Comparison of ENCODE assay signal across 24 mouse cellular contexts in genomic region chr15:94904672-94905407, GRCm38 (mm10).
A peak's percentile ranks its signal among the peaks of the same experiment; 100 is the strongest.
DNase-seq lines count a peak whose midpoint lies in the region; ATAC-seq and TF ChIP-seq lines count a peak whose summit lies in the region.
"Had no signal": no experiment of that assay in that cellular context is flagged by ENCODE, and none has a peak within 500 bp of the region (broad histone marks: within the 10 kb centered on the region; RNA-seq: fewer than 3 reads in every experiment).

No protein-coding gene starts in this region.

- H3K4me1 ChIP-seq in hindbrain, embryonic 13.5 days (replicated peaks), result peaks cover 10% of the 10 kb centered on the region
- H3K4me1 ChIP-seq in hindbrain, embryonic 11.5 days (replicated peaks; ENCODE audit: control insufficient read depth, insufficient read depth, low read length), result no peaks in the 10 kb centered on the region
- H3K4me1 ChIP-seq in kidney, postnatal 0 days (replicated peaks; ENCODE audit: insufficient read depth, low read length), result no peaks in the 10 kb centered on the region
- H3K4me1 ChIP-seq in kidney, adult 2 months (ENCODE audit: control insufficient read depth, insufficient read depth, low read length), result no peaks in the 10 kb centered on the region
- no peaks in the 10 kb centered on the region for H3K4me1 ChIP-seq in heart, embryonic 10.5 days
- H3K4me1 ChIP-seq: liver, embryonic 12.5 days had no signal

- H3K4me3 ChIP-seq in hindbrain, embryonic 13.5 days, result no peak overlapping the region
- H3K4me3 ChIP-seq in hindbrain, embryonic 11.5 days (ENCODE audit: low read depth, low read length), result no peak overlapping the region
- no peak overlapping the region for H3K4me3 ChIP-seq in kidney, postnatal 0 days (replicated peaks; ENCODE audit: low read depth, low read length)
- no peak overlapping the region for H3K4me3 ChIP-seq in kidney, adult 2 months (ENCODE audit: insufficient read depth, low read depth, low read length)
- H3K4me3 ChIP-seq in heart, embryonic 10.5 days, result no peak overlapping the region
- H3K4me3 ChIP-seq: forebrain, embryonic 15.5 days; liver, embryonic 12.5 days had no signal

- no peak overlapping the region for H3K9ac ChIP-seq in hindbrain, embryonic 13.5 days
- H3K9ac ChIP-seq in hindbrain, embryonic 11.5 days (ENCODE audit: low read depth, low read length), result no peak overlapping the region
- no peak overlapping the region for H3K9ac ChIP-seq in kidney, postnatal 0 days (ENCODE audit: low read depth, low read length)
- H3K9ac ChIP-seq: forebrain, embryonic 15.5 days; liver, embryonic 12.5 days; liver, postnatal 0 days had no signal

- H3K4me2 ChIP-seq in hindbrain, embryonic 13.5 days, result no peak overlapping the region
- no peak overlapping the region for H3K4me2 ChIP-seq in hindbrain, embryonic 11.5 days (replicated peaks; ENCODE audit: low read depth, low read length)
- H3K4me2 ChIP-seq in kidney, postnatal 0 days (ENCODE audit: low read length), result no peak overlapping the region
- H3K4me2 ChIP-seq: forebrain, embryonic 15.5 days; liver, embryonic 12.5 days had no signal

- no peaks in the 10 kb centered on the region for H3K27me3 ChIP-seq in hindbrain, embryonic 13.5 days
- no peaks in the 10 kb centered on the region for H3K27me3 ChIP-seq in hindbrain, embryonic 11.5 days (ENCODE audit: control insufficient read depth, insufficient read depth, low read length)
- H3K27me3 ChIP-seq in kidney, postnatal 0 days (ENCODE audit: insufficient read depth, low read length), result no peaks in the 10 kb centered on the region
- no peaks in the 10 kb centered on the region for H3K27me3 ChIP-seq in kidney, adult 2 months (replicated peaks; ENCODE audit: control insufficient read depth, insufficient read depth, low read length)
- no peaks in the 10 kb centered on the region for H3K27me3 ChIP-seq in heart, embryonic 10.5 days (ENCODE audit: insufficient read depth, poor library complexity, severe bottlenecking)
- H3K27me3 ChIP-seq: forebrain, embryonic 15.5 days; liver, embryonic 12.5 days; Patski had no signal

- DNase-seq in hindbrain, embryonic 11.5 days (ENCODE audit: low spot score), result no peak
- DNase-seq in kidney, postnatal 0 days (ENCODE audit: low spot score), result peak; percentile 61
- no peak for DNase-seq in kidney, adult 2 months
- peak; percentile 35 for DNase-seq in forelimb bud, embryonic 11.5 days (ENCODE audit: low read depth, low spot score)
- DNase-seq in mesoderm, embryonic 11.5 days (ENCODE audit: low read depth, low spot score), result peak; percentile 32
- DNase-seq in right cerebral cortex, postnatal 25 days, result no peak
- DNase-seq in heart, embryonic 10.5 days (ENCODE audit: low spot score), result no peak
- DNase-seq: adrenal gland, postnatal 10 days; cerebellum, adult 11 months; cerebellum, adult 9-10 months; cerebellum, postnatal 36 days; gastrocnemius, postnatal 10 days; heart, postnatal 14 days; kidney, adult 11 months; kidney, postnatal 4 days; liver, postnatal 0 days; lung, postnatal 4 days; thymus, postnatal 4 days had no signal

- no peak for TF ChIP-seq CTCF in kidney, postnatal 0 days (IDR thresholded peaks at IDR 0.05; ENCODE audit: low read depth)
- TF ChIP-seq CTCF in kidney, adult 2 months (conservative IDR thresholded peaks at IDR 0.05; ENCODE audit: insufficient read depth, insufficient read length, low read depth, low read length), result no peak

- no peaks in the 10 kb centered on the region for H3K36me3 ChIP-seq in hindbrain, embryonic 13.5 days
- no peaks in the 10 kb centered on the region for H3K36me3 ChIP-seq in hindbrain, embryonic 11.5 days (ENCODE audit: control insufficient read depth, insufficient read depth, low read length)
- no peaks in the 10 kb centered on the region for H3K36me3 ChIP-seq in kidney, postnatal 0 days (ENCODE audit: insufficient read depth, low read length)
- H3K36me3 ChIP-seq in kidney, adult 2 months (ENCODE audit: control insufficient read depth, insufficient read depth, low read length), result no peaks in the 10 kb centered on the region
- no peaks in the 10 kb centered on the region for H3K36me3 ChIP-seq in heart, embryonic 10.5 days
- H3K36me3 ChIP-seq: forebrain, embryonic 15.5 days; liver, embryonic 12.5 days had no signal

- peak overlapping the region; percentile 75 for H3K27ac ChIP-seq in hindbrain, embryonic 13.5 days
- no peak overlapping the region for H3K27ac ChIP-seq in hindbrain, embryonic 11.5 days (ENCODE audit: low read depth, low read length)
- no peak overlapping the region for H3K27ac ChIP-seq in kidney, postnatal 0 days
- no peak overlapping the region for H3K27ac ChIP-seq in kidney, adult 2 months (ENCODE audit: insufficient read depth, low read depth, low read length)
- no peak overlapping the region for H3K27ac ChIP-seq in heart, embryonic 10.5 days
- H3K27ac ChIP-seq: forebrain, embryonic 15.5 days; liver, embryonic 12.5 days had no signal

- ATAC-seq in hindbrain, embryonic 13.5 days (ENCODE audit: low FRiP score), result peak; percentile 61
- no peak for ATAC-seq in hindbrain, embryonic 11.5 days (ENCODE audit: low FRiP score)
- no peak for ATAC-seq in kidney, postnatal 0 days (replicated peaks; ENCODE audit: low FRiP score, low read depth)
- ATAC-seq: forebrain, embryonic 15.5 days; inflammation-experienced regulatory T-cells, adult 6 months; liver, embryonic 12.5 days; liver, postnatal 0 days; lung, postnatal 0 days; Patski had no signal

- no peaks in the 10 kb centered on the region for H3K9me3 ChIP-seq in hindbrain, embryonic 13.5 days
- H3K9me3 ChIP-seq in hindbrain, embryonic 11.5 days (ENCODE audit: control insufficient read depth, low read length), result no peaks in the 10 kb centered on the region
- no peaks in the 10 kb centered on the region for H3K9me3 ChIP-seq in kidney, postnatal 0 days (replicated peaks; ENCODE audit: low read length)
- H3K9me3 ChIP-seq in heart, embryonic 10.5 days, result no peaks in the 10 kb centered on the region
- H3K9me3 ChIP-seq: forebrain, embryonic 15.5 days had no signal

- TF ChIP-seq POLR2A in kidney, adult 2 months (IDR thresholded peaks at IDR 0.05; ENCODE audit: low read depth, low read length), result no peak

- 45% methylated on average over 11 of the region's 11 CpGs for WGBS in hindbrain, embryonic 13.5 days
- WGBS in hindbrain, embryonic 11.5 days, result 76% methylated on average over 11 of the region's 11 CpGs
- WGBS in kidney, postnatal 0 days, result 17% methylated on average over 11 of the region's 11 CpGs
- 37% methylated on average over 11 of the region's 11 CpGs for WGBS in kidney, adult 2 months
- WGBS in heart, embryonic 10.5 days, result 85% methylated on average over 11 of the region's 11 CpGs

Comparison
In these comparisons a context has a peak if more than half of its experiments do, and no peak if none do; other contexts are left out.
1. DNase-seq: peak in kidney, postnatal 0 days (single experiment), forelimb bud, embryonic 11.5 days (single experiment) and mesoderm, embryonic 11.5 days (single experiment); none in hindbrain, embryonic 11.5 days (single experiment), kidney, adult 2 months (single experiment), right cerebral cortex, postnatal 25 days (single experiment) and heart, embryonic 10.5 days (single experiment).